Mouse (Mus musculus): ENCODE results near the gene Snap23. TPM values are rescaled to one million over a fixed set of nuclear protein-coding genes. Genes with fewer than 3 reads are reported as not detected.
"Not testable (repeated sequence)": the region's sequence is repeated elsewhere in the genome, so short reads cannot be mapped to it uniquely, and the experiment has no call there.

The Snap23 gene
- total RNA-seq (2015; ENCODE audit: low replicate concordance) (29.0 and 45.9 TPM in 2 replicates), total RNA-seq (2017; ENCODE audit: low replicate concordance) (52.9 and 87.4 TPM in 2 replicates)

- ATAC-seq (replicated peaks; ENCODE audit: low FRiP score, poor library complexity, severe bottlenecking): peak; percentile 90
Measured at GRCm38 (mm10) chr2:120566886-120567797, at the start of gene Snap23. Gene Snap23 (plus strand): TSS chr2:120567671.

GRCm38 (mm10) chr2:120518547-120519210 is 48.8 kb upstream of the Snap23 start:
- ATAC-seq (replicated peaks; ENCODE audit: low FRiP score, poor library complexity, severe bottlenecking): no peak

GRCm38 (mm10) chr2:120526771-120527170 is 40.7 kb upstream of the Snap23 start:
- ATAC-seq (replicated peaks; ENCODE audit: low FRiP score, poor library complexity, severe bottlenecking): no peak

- ATAC-seq (replicated peaks; ENCODE audit: low FRiP score, poor library complexity, severe bottlenecking): no peak
Measured at GRCm38 (mm10) chr2:120529531-120529930, 37.9 kb upstream of the Snap23 start.

GRCm38 (mm10) chr2:120531223-120531622 is 36.2 kb upstream of the Snap23 start:
- no peak for ATAC-seq (replicated peaks; ENCODE audit: low FRiP score, poor library complexity, severe bottlenecking)

- no peak for ATAC-seq (replicated peaks; ENCODE audit: low FRiP score, poor library complexity, severe bottlenecking)
Measured at GRCm38 (mm10) chr2:120539333-120539732, 28.1 kb upstream of the Snap23 start.

- ATAC-seq (replicated peaks; ENCODE audit: low FRiP score, poor library complexity, severe bottlenecking): no peak
Measured at GRCm38 (mm10) chr2:120539778-120540208, 27.7 kb upstream of the Snap23 start.

- ATAC-seq (replicated peaks; ENCODE audit: low FRiP score, poor library complexity, severe bottlenecking): no peak
Measured at GRCm38 (mm10) chr2:120544732-120545131, 22.7 kb upstream of the Snap23 start.

GRCm38 (mm10) chr2:120556868-120557267 is 10.6 kb upstream of the Snap23 start:
- no peak for ATAC-seq (replicated peaks; ENCODE audit: low FRiP score, poor library complexity, severe bottlenecking)

GRCm38 (mm10) chr2:120558813-120559212 is 8.7 kb upstream of the Snap23 start:
- ATAC-seq (replicated peaks; ENCODE audit: low FRiP score, poor library complexity, severe bottlenecking): no peak

GRCm38 (mm10) chr2:120561524-120561923 is 5.9 kb upstream of the Snap23 start:
- ATAC-seq (replicated peaks; ENCODE audit: low FRiP score, poor library complexity, severe bottlenecking): no peak

GRCm38 (mm10) chr2:120562859-120563234 is 4.6 kb upstream of the Snap23 start:
- ATAC-seq (replicated peaks; ENCODE audit: low FRiP score, poor library complexity, severe bottlenecking): no peak

GRCm38 (mm10) chr2:120563235-120563990 is 4.1 kb upstream of the Snap23 start, which contains the start of gene Zfp106:
Gene Zfp106 (minus strand): TSS chr2:120563843.
- peak; percentile 80 for ATAC-seq (replicated peaks; ENCODE audit: low FRiP score, poor library complexity, severe bottlenecking)

GRCm38 (mm10) chr2:120564548-120565188 is 2.8 kb upstream of the Snap23 start:
- ATAC-seq (replicated peaks; ENCODE audit: low FRiP score, poor library complexity, severe bottlenecking): not testable (repeated sequence)

- no peak for ATAC-seq (replicated peaks; ENCODE audit: low FRiP score, poor library complexity, severe bottlenecking)
Measured at GRCm38 (mm10) chr2:120565363-120565762, 2.1 kb upstream of the Snap23 start.

GRCm38 (mm10) chr2:120567798-120568320 is 388 bp downstream of the Snap23 start:
- peak; percentile 69 for ATAC-seq (replicated peaks; ENCODE audit: low FRiP score, poor library complexity, severe bottlenecking)

GRCm38 (mm10) chr2:120571081-120571480 is 3.6 kb downstream of the Snap23 start:
- no peak for ATAC-seq (replicated peaks; ENCODE audit: low FRiP score, poor library complexity, severe bottlenecking)

GRCm38 (mm10) chr2:120572161-120572560 is 4.7 kb downstream of the Snap23 start:
- not testable (repeated sequence) for ATAC-seq (replicated peaks; ENCODE audit: low FRiP score, poor library complexity, severe bottlenecking)

GRCm38 (mm10) chr2:120575121-120575520 is 7.7 kb downstream of the Snap23 start:
- ATAC-seq (replicated peaks; ENCODE audit: low FRiP score, poor library complexity, severe bottlenecking): no peak
